Mouse (Mus musculus): ENCODE data around the gene Vmn2r31.
"Not testable (repeated sequence)": the region's sequence is repeated elsewhere in the genome, so short reads cannot be mapped to it uniquely, and the experiment has no call there.

Gene Vmn2r31

DNA sequence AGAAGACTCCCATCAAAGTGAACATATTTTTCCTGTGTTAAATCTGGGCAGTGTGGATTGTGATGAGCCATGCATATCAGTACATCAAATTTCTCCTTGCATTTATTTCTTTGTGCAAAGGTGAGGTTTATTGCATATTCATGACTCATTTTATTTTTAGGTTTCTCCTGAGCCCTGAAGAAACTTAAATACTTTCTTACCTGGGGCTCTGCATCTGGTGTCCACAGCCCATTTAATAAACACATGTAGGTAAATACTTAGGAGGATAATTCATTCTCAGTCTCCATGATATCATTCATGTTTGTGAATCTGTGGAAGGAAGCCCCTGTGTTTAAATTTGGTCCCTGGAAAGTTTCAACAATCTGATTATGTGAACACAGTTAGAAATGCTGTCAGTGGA lies at the start of gene Vmn2r31:
Gene Vmn2r31 (minus strand): TSS at position 101 of the 400 bp plus-strand sequence.
- not testable (repeated sequence) for DNase-seq (ENCODE audit: low spot score in 2 of 2)

GRCm38 (mm10) chr7:7374431-7374830 lies 25.1 kb downstream of the Vmn2r31 start, which contains the start of gene Gm45783:
TSS of gene Gm45783 (minus strand) at chr7:7374573.
- not testable (repeated sequence) for DNase-seq (ENCODE audit: low spot score in 2 of 2)

- not testable (repeated sequence) for DNase-seq (ENCODE audit: low spot score in 2 of 2)
These were observed 62.0 kb downstream of the Vmn2r31 start, which contains the start of gene Vmn2r30 for GRCm38 (mm10) chr7:7337509-7337908. TSS of gene Vmn2r30 (minus strand) at chr7:7337609.
